Mouse (Mus musculus): ENCODE data around the gene Gm44503. TPM values are rescaled to one million over a fixed set of nuclear protein-coding genes. Genes with fewer than 3 reads are reported as not detected.

The Gm44503 gene
- total RNA-seq (2021): under 1 TPM in 1 of 2 experiments, not detected in 1; 0.87 TPM

GRCm38 (mm10) chr9:72958521-72959450, at the start of gene Gm44503, which contains the start of gene Dyx1c1:
Gene Gm44503, plus strand, starts transcription at chr9:72958852.
Gene Dyx1c1, plus strand, starts transcription at chr9:72958785.
- intact Hi-C loops (cut with DNase I): loop anchor here (5.0 kb wide), 1 partner anchor 66 kb away; no protein-coding TSS in a partner anchor
- DNase-seq: peak; percentile 80

GRCm38 (mm10) chr9:72911381-72911780, 47.3 kb upstream of the Gm44503 start:
- DNase-seq: no peak
- intact Hi-C loops (cut with DNase I): no loop called here

GRCm38 (mm10) chr9:72913551-72913950, 45.1 kb upstream of the Gm44503 start:
- intact Hi-C loops (cut with DNase I): no loop called here
- no peak for DNase-seq

GRCm38 (mm10) chr9:72915728-72916127, 42.9 kb upstream of the Gm44503 start:
- intact Hi-C loops (cut with DNase I): no loop called here
- DNase-seq: no peak

- no peak for DNase-seq
- intact Hi-C loops (cut with DNase I): no loop called here
These were observed 35.6 kb upstream of the Gm44503 start for GRCm38 (mm10) chr9:72923068-72923467.

- intact Hi-C loops (cut with DNase I): no loop called here
These were observed 33.4 kb upstream of the Gm44503 start, which contains the start of gene Pygo1 for GRCm38 (mm10) chr9:72925021-72925934. Gene Pygo1, plus strand, starts transcription at chr9:72925645.

GRCm38 (mm10) chr9:72925935-72926258, 32.8 kb upstream of the Gm44503 start:
- DNase-seq: no peak
- intact Hi-C loops (cut with DNase I): no loop called here

More at GRCm38 (mm10) chr9:72925021-72925934, 33.4 kb upstream of the Gm44503 start, which contains the start of gene Pygo1:
- peak; percentile 54 for DNase-seq

- intact Hi-C loops (cut with DNase I): no loop called here
- DNase-seq: no peak
These were observed 27.4 kb upstream of the Gm44503 start for GRCm38 (mm10) chr9:72931166-72931790.

GRCm38 (mm10) chr9:72935309-72935708, 23.3 kb upstream of the Gm44503 start:
- no peak for DNase-seq
- intact Hi-C loops (cut with DNase I): no loop called here

- intact Hi-C loops (cut with DNase I): no loop called here
- no peak for DNase-seq
These were observed 22.4 kb upstream of the Gm44503 start for GRCm38 (mm10) chr9:72936301-72936700.

- DNase-seq: no peak
- intact Hi-C loops (cut with DNase I): no loop called here
These were observed 15.2 kb upstream of the Gm44503 start for GRCm38 (mm10) chr9:72943424-72943823.

GRCm38 (mm10) chr9:72944286-72944685, 14.4 kb upstream of the Gm44503 start:
- intact Hi-C loops (cut with DNase I): no loop called here
- no peak for DNase-seq

- intact Hi-C loops (cut with DNase I): no loop called here
- DNase-seq: no peak
These were observed 11.6 kb upstream of the Gm44503 start for GRCm38 (mm10) chr9:72947010-72947409.

- DNase-seq: no peak
- intact Hi-C loops (cut with DNase I): no loop called here
These were observed 9.1 kb upstream of the Gm44503 start for GRCm38 (mm10) chr9:72949572-72949971.

- peak; percentile 16 for DNase-seq
- intact Hi-C loops (cut with DNase I): loop anchor here (5.0 kb wide), 1 partner anchor 62 kb away; no protein-coding TSS in a partner anchor
These were observed 3.9 kb upstream of the Gm44503 start for GRCm38 (mm10) chr9:72954746-72955145.

GRCm38 (mm10) chr9:72955546-72955945, 3.1 kb upstream of the Gm44503 start:
- intact Hi-C loops (cut with DNase I): loop anchor here (5.0 kb wide), 1 partner anchor 63 kb away; no protein-coding TSS in a partner anchor
- DNase-seq: peak; percentile 37

- intact Hi-C loops (cut with DNase I): no loop called here
- DNase-seq: no peak
These were observed 2.7 kb downstream of the Gm44503 start for GRCm38 (mm10) chr9:72961346-72961745.

- DNase-seq: no peak
- intact Hi-C loops (cut with DNase I): no loop called here
These were observed 3.3 kb downstream of the Gm44503 start for GRCm38 (mm10) chr9:72961959-72962358.

- peak; percentile 32 for DNase-seq
- intact Hi-C loops (cut with DNase I): no loop called here
These were observed 9.9 kb downstream of the Gm44503 start for GRCm38 (mm10) chr9:72968349-72969061.

- intact Hi-C loops (cut with DNase I): no loop called here
- DNase-seq: no peak
These were observed 11.2 kb downstream of the Gm44503 start for GRCm38 (mm10) chr9:72969874-72970273.
